Mouse (Mus musculus) hindbrain, embryonic 11.5 days (tissue): ENCODE results near the gene Golph3. TPM values are rescaled to one million over a fixed set of nuclear protein-coding genes. Genes with fewer than 3 reads are reported as not detected.

ENCODE experiments used
- ATAC-seq: fragments of 200-750 bp; cut with Nextera tagmentation; 2 replicates; pipeline ENCODE4 v1.8.0; 2017; ENCODE audit warnings: mild to moderate bottlenecking, moderate TSS enrichment, moderate library complexity; ENCODE audit not compliant: low FRiP score
- DNase-seq: peaks from one replicate; pipeline ENCODE4 v3.0.0-alpha.2; 2015; ENCODE audit warnings: low spot score
- H3K27ac ChIP-seq: fragments of 300-500 bp; sonication (generic); 2 replicates; pipeline ENCODE4 v1.5.1; 2014; ENCODE audit warnings: mild to moderate bottlenecking, low read depth, low read length
- H3K27me3 ChIP-seq: fragments of 300-500 bp; sonication (generic); 2 replicates; pipeline ENCODE4 v1.6.1; 2014; ENCODE audit warnings: mild to moderate bottlenecking, low read length, moderate library complexity, mixed read lengths; ENCODE audit not compliant: control insufficient read depth, insufficient read depth
- H3K36me3 ChIP-seq: fragments of 300-500 bp; sonication (generic); 2 replicates; pipeline ENCODE4 v1.6.1; 2014; ENCODE audit warnings: mild to moderate bottlenecking, low read length, moderate library complexity, mixed read lengths; ENCODE audit not compliant: control insufficient read depth, insufficient read depth
- H3K4me1 ChIP-seq: fragments of 300-500 bp; sonication (generic); replicated peaks from 2 replicates; pipeline ENCODE4 v1.6.1; 2014; ENCODE audit warnings: low read length, mixed read lengths; ENCODE audit not compliant: control insufficient read depth, insufficient read depth
- H3K4me2 ChIP-seq: fragments of 300-500 bp; sonication (generic); replicated peaks from 2 replicates; pipeline ENCODE4 v1.6.1; 2014; ENCODE audit warnings: mild to moderate bottlenecking, low read depth, low read length
- H3K4me3 ChIP-seq: fragments of 300-500 bp; sonication (generic); 2 replicates; pipeline ENCODE4 v1.5.1; 2014; ENCODE audit warnings: low read depth, low read length
- H3K9ac ChIP-seq: fragments of 300-500 bp; sonication (generic); 2 replicates; pipeline ENCODE4 v1.6.1; 2014; ENCODE audit warnings: low read depth, low read length
- H3K9me3 ChIP-seq: fragments of 300-500 bp; sonication (generic); 2 replicates; pipeline ENCODE4 v1.6.1; 2016; ENCODE audit warnings: low read length; ENCODE audit not compliant: control insufficient read depth
- WGBS: fragments of 180-500 bp; shearing (Covaris S2); extraction: QIAGEN DNeasy Blood & Tissue Kit; methylation state at CpG from one replicate; pipeline ENCODE4 v1.1.7; 2014; 5-methylcytosine and 5-hydroxymethylcytosine counted together
- polyA plus RNA-seq: library from polyadenylated mRNA; unstranded; fragments of >200 nt; fragmentation: Nextera tagmentation; extraction: Ambion mirVana; gene quantifications from 2 replicates; pipeline ENCODE4 v1.2.1, GENCODE M21; 2014

The Golph3 gene
- polyA plus RNA-seq, 1 experiment from 2014 or later = 110 TPM

- Histone ChIP-seq H3K4me1 (no peaks in the 10 kb centered on the region), H3K27me3 (no peaks in the 10 kb centered on the region), H3K27ac (no peak overlapping the region), H3K4me3 (no peak overlapping the region), H3K9me3 (no peaks in the 10 kb centered on the region), H3K9ac (no peak overlapping the region), H3K36me3 (no peaks in the 10 kb centered on the region), H3K4me2 (no peak overlapping the region)
- DNase-seq = no peak
- no peak for ATAC-seq
Measured at GRCm38 (mm10) chr15:12357459-12357858, 36.2 kb downstream of the Golph3 start.

DNA sequence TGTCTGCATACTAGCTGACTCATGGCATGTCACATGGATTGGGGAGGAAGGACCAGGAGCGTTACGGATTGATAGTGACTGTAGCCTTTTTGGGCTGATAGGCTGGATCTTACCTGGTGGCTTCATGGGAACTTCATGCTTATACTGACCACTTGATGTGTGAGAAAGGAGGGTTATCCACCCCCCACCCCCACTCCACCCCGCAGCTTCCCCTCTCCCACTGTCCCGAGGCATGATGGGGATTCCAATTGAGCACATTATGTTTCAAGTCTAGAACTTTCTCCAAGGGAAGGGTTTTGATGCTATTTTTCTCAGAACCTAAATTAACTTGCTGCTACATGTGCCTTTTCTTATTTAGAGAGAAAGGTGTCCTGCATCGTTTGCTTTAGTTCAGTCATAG, 37.1 kb downstream of the Golph3 start:
- H3K4me3 ChIP-seq = no peak overlapping the region
- H3K9me3 ChIP-seq = no peaks in the 10 kb centered on the region
- no peak overlapping the region for H3K27ac ChIP-seq
- H3K27me3 ChIP-seq = no peaks in the 10 kb centered on the region
- WGBS = 92% methylated on average over 5 of the region's 5 CpGs
- DNase-seq (no peak), ATAC-seq (no peak)
- H3K4me2 ChIP-seq = no peak overlapping the region
- no peaks in the 10 kb centered on the region for H3K4me1 ChIP-seq
- no peaks in the 10 kb centered on the region for H3K36me3 ChIP-seq
- no peak overlapping the region for H3K9ac ChIP-seq

DNA sequence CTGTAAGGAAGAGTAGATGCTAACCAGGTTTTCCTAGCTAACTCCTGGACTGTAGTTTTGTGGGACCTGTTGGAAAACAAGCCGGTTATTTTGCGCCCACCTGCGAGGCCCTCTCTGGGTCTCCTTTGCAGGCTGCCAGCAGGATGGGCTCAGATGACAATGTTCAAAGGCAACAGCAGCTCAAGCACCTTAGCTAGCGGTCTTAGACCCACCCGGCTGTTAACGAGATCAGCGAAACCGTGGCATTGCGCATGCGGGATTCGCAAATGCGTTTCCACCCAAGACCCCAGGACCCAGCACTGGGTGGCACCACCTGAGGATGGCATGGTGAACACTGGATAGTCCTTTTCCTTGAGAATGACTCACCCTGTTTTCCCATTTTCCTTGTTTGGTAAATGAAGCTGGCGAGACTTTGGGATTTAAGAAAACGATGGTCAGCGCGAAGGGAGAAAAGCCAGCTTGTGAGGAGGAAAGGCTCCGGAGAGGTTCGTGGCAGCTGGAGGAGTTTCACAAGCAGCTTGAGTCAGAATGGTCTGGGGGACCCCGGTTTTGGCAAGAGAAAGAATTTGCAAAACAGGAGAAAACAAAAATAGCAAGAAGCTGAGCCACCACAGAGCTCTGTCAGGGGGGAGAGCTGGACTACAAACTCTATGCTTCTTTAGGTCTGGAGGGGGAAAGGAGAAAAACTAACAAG, 39.4 kb downstream of the Golph3 start:
- H3K36me3 ChIP-seq = no peaks in the 10 kb centered on the region
- no peak overlapping the region for H3K27ac ChIP-seq
- ATAC-seq (no peak), DNase-seq (no peak)
- H3K9me3 ChIP-seq = no peaks in the 10 kb centered on the region
- H3K9ac ChIP-seq = no peak overlapping the region
- WGBS = 77% methylated on average over 19 of the region's 19 CpGs
- H3K27me3 ChIP-seq = no peaks in the 10 kb centered on the region
- H3K4me2 ChIP-seq = no peak overlapping the region
- H3K4me3 ChIP-seq = no peak overlapping the region
- H3K4me1 ChIP-seq = peaks cover under 1% of the 10 kb centered on the region; the same call in 1 of the 2 replicates

- peaks cover 8% of the 10 kb centered on the region for H3K4me1 ChIP-seq
- no peak overlapping the region for H3K27ac ChIP-seq
- H3K4me2 ChIP-seq = no peak overlapping the region
- no peaks in the 10 kb centered on the region for H3K36me3 ChIP-seq
- H3K9me3 ChIP-seq = no peaks in the 10 kb centered on the region
- H3K9ac ChIP-seq = no peak overlapping the region
- H3K4me3 ChIP-seq = no peak overlapping the region
- WGBS = 88% methylated on average over 14 of the region's 14 CpGs
- no peaks in the 10 kb centered on the region for H3K27me3 ChIP-seq
- DNase-seq = no peak
- ATAC-seq = no peak
Measured at GRCm38 (mm10) chr15:12362001-12362700, 40.9 kb downstream of the Golph3 start.

GRCm38 (mm10) chr15:12362701-12363040, 41.4 kb downstream of the Golph3 start:
- 84% methylated on average over 6 of the region's 6 CpGs for WGBS
- DNase-seq = no peak

DNA sequence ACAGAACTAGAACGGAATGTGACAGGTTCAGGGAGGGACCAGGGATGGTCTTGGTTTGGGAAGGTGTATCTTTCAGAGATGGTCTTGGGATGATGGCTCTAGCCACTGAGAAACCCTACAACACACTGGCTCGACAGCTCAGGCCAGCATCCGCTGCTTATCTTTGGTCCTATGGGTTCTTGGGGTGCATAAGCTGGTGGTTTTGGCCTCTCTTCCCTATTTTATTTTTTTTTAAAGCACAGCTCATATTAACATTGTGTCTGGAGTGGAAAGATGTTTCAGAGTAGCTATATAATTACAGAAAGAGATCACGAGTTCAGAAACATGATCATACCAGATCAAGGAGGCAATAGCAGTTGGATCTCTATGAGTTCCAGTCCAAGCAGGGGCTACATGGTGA, 42.8 kb downstream of the Golph3 start:
- no peak overlapping the region for H3K27ac ChIP-seq
- no peaks in the 10 kb centered on the region for H3K9me3 ChIP-seq
- H3K27me3 ChIP-seq = no peaks in the 10 kb centered on the region
- DNase-seq (no peak), ATAC-seq (no peak)
- H3K4me2 ChIP-seq = no peak overlapping the region
- H3K4me1 ChIP-seq = peaks cover 8% of the 10 kb centered on the region
- no peaks in the 10 kb centered on the region for H3K36me3 ChIP-seq
- WGBS = 90% methylated on average over 4 of the region's 4 CpGs
- H3K4me3 ChIP-seq = no peak overlapping the region
- H3K9ac ChIP-seq = no peak overlapping the region

More at GRCm38 (mm10) chr15:12362701-12363040, 41.4 kb downstream of the Golph3 start:
- H3K4me1 ChIP-seq = peaks cover 8% of the 10 kb centered on the region
- no peaks in the 10 kb centered on the region for H3K9me3 ChIP-seq
- no peaks in the 10 kb centered on the region for H3K27me3 ChIP-seq
- H3K27ac ChIP-seq = no peak overlapping the region
- no peak overlapping the region for H3K4me3 ChIP-seq
- ATAC-seq = no peak
- no peak overlapping the region for H3K4me2 ChIP-seq
- no peak overlapping the region for H3K9ac ChIP-seq
- no peaks in the 10 kb centered on the region for H3K36me3 ChIP-seq

DNA sequence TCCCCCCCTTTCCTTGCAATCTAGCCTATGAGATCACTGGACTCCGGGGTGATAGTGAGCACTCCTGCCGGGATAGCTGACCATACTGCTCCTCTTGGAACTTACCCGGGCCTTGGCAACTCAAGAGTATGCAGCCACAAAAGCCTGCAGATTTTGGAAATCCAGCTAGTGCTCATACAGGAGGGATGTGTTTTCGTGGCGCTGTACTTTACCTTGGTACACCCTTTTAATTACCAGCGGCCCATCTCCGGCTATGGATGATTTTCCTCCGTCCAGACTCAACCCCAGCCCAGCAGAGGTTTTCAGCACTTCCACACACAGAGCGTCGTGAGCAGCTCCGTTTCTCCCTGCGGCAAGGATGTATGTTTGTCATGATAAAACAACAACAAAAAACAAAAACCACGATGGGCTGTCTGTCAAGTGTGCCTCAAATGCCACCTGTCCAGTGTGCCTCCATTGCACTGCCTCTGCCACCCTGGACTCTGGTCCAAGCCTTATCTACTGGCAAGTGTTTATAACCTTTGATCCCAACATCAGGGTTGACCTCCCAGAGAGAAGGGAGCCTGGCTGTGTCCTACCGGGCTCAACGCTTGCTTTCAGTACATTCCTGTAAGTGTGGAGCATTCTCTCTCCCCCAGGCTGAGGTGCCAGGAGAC, 44.3 kb downstream of the Golph3 start:
- no peaks in the 10 kb centered on the region for H3K27me3 ChIP-seq
- H3K4me3 ChIP-seq = no peak overlapping the region
- no peaks in the 10 kb centered on the region for H3K36me3 ChIP-seq
- H3K4me2 ChIP-seq = no peak overlapping the region
- peaks cover 8% of the 10 kb centered on the region for H3K4me1 ChIP-seq
- H3K9me3 ChIP-seq = no peaks in the 10 kb centered on the region
- ATAC-seq = no peak
- no peak overlapping the region for H3K9ac ChIP-seq
- DNase-seq = no peak
- peak overlapping the region; percentile 62 for H3K27ac ChIP-seq
- 79% methylated on average over 15 of the region's 15 CpGs for WGBS

DNA sequence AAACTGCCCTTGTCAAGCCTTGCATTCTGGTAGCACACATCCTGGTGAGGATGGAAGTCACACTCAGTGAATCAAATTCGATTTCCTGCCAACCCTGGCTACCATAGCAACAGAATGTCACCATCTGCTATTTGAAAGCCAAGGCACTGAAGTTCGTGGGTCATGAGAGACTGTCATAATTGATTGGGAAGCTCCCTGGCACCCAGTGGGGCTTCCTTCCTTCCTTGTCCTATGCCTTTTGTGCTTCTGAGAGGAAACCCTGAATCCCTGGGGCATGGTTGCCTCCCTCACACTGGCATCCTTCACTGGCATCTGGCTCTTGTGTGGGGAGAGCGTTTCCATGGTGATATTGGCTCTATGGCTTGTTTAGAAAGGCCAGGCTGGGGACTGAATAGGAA, 44.8 kb downstream of the Golph3 start:
- WGBS = 31% methylated on average over 3 of the region's 3 CpGs
- Histone ChIP-seq H3K4me3 (no peak overlapping the region), H3K4me1 (peaks cover 8% of the 10 kb centered on the region), H3K9ac (no peak overlapping the region), H3K36me3 (no peaks in the 10 kb centered on the region), H3K27ac (peak overlapping the region; percentile 62), H3K9me3 (no peaks in the 10 kb centered on the region), H3K4me2 (no peak overlapping the region), H3K27me3 (no peaks in the 10 kb centered on the region)
- ATAC-seq = peak; percentile 89
- peak; percentile 77 for DNase-seq
